Mouse (Mus musculus): ENCODE results near the gene Atf2.
"Not testable (repeated sequence)": the region's sequence is repeated elsewhere in the genome, so short reads cannot be mapped to it uniquely, and the experiment has no call there.

Atf2 gene

DNA sequence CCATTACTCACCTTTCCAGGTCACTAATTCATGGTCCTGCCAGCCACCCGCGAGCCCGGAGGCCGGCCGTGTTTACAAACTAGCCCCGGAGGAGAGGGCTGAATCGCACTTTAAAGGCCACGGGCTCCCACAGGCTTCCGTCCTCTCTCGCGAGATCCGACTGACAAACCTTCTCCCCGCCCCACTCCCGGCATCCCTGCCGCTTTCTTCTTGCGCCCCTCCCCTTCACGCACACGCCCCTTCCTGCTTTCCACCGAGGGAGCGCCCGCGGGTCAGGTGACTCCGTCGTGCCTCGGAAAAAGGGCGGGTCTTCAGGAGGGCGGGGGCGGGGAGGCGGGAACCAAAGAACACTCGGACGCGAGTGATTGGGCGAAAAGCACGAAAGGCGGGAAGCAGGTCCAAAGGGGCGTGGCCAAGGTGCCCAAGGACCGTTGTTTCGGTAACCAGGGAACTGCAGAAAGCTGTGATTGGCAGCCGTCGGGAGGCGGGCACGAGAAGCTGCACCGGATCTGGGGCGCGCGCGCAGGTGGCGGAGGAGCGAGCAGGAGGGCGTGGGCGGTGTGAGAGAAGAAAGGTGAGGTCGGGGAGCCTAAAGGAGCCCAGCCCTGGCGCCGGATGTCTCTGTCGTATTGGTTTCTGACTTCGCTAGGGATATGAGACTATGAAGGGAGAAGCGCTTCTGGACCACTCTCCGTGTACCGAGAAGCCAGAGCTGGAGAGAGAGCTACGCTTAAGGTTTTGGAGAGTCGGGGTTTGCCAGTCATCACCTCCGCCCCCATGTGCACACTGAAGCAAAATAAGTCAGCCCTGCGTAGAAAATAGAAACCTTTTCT lies at the start of gene Atf2:
TSS of gene Atf2 (minus strand) at position 176 of the 833 bp plus-strand sequence.
- peak; percentile 98 for DNase-seq (ENCODE audit: low read depth, low spot score)

DNA sequence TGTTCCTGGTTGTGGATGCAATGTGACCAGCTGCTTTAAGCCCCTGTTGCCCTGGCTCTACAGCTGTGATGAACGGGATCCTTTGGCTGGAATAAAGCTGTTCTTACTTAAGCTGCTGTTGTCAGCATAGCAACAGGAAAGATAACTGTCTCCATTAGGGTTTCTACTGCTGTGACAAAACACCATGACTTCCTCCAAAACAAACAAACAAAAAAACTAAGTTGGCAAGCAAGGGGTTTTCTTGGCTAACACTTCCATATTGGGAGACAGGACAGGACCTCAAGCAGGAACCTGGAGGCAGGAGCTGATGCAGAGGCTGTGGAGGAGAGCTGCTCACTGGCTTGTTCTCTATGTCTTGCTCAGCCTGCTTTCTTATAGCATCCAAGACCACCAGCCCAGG lies 48.8 kb upstream of the Atf2 start:
- no peak for DNase-seq (ENCODE audit: low read depth, low spot score)

DNA sequence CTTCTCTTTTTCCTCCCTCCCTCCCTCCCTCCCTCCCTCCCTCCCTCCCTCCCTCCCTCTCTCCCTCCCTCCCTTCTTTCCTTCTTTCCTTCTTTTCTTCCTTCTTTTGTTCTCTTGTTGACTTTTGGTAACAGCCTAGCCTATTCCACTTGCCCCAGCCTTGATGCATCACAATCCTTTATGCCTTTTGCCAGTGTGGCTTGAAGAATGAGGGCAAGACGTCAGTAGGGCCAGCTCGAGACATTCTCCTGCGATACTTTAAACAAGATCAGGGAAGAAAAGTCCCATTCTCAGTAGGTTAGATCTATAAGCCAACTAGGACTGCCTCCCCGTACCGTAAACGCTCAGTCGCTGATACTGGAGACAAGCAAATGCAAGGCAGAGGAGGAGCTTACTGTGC lies 48.0 kb upstream of the Atf2 start:
- no peak for DNase-seq (ENCODE audit: low read depth, low spot score)

DNA sequence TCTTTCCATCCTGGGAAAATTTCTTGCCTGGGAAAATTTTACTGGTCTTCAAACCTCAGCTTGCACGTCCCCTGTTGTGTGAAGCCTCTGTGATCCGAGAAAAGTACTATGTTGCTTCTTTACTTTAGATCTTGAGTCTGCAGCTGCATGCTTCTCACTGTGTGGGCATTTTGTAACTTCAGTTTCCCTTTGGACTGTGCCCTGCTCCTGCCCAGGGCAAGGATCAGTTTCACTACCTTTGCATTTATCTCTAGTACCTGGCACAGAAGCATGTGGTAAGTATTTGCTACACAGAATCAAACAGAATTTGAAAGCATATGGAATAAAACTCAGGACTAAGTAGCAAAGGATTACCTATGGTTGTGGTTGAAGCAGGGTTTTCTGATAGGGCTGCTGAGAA lies 46.5 kb upstream of the Atf2 start:
- no peak for DNase-seq (ENCODE audit: low read depth, low spot score)

DNA sequence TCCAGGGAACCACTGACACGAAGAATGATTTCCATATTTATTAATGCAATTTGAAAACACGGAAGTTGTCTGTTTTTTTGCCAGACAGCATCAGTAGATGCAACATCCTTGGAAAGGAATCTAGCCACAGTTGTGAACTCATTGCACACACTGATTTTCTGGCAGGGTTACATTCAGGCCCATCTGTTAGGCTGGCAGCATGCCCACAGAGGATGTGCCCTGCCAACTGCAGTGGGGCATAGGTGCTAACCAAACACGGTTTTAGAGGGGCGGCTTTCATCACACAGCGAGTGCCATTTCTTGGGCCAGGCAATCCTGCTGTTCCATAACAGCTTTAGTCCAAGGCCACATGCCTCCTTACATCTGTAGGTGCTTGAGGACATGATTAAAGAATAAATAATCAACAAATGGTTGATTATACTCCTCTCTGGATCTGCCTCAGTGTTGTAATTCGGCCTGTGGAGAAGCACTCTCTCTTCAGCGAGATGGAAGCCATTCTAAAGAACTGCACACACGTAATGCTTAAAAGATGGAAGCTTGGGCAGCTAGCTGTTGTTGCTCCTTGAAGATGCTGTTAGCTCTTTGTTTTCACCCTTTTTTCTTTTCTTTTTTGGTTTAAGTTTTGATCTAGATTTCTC lies 40.4 kb upstream of the Atf2 start:
- DNase-seq (ENCODE audit: low read depth, low spot score): no peak

DNA sequence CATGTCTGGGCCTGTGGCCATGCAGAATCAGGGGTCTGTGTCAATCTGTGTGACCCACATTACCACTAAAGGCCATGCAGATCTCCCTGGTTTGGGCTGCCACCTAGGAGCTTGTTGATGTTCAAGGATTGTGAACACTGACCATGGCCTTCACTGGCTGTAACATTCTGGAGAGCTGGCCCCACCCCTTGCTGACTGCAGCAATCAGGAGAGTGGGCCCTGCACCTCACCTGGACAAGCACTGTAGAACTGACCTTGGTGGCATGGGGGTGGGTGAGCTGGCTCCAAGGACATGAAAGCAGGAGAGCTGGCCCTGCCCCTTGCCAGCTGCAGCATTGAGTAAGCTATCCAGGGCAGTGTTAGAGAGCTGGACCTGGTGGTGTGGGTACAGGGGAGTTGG lies 35.3 kb upstream of the Atf2 start:
- DNase-seq (ENCODE audit: low read depth, low spot score): no peak

DNA sequence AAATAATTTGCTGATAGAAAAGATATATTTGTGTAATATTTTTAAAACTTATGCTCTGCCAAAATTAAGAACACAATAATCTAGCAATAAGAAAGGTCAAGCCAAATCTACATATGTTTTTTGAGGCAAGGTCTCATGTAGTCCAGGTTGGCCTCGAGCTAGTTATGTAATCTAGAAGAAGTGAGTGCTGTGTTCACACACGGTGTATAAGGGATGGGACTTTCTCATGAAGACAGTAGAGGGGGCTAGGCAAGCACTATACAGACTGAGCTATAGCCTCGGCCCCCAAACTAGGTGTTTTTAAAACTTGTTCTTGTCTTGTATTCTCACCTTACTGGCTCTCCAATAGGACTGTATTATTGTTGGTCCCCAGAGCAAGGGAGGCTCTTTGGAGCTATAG lies 33.1 kb upstream of the Atf2 start:
- DNase-seq (ENCODE audit: low read depth, low spot score): no peak

DNA sequence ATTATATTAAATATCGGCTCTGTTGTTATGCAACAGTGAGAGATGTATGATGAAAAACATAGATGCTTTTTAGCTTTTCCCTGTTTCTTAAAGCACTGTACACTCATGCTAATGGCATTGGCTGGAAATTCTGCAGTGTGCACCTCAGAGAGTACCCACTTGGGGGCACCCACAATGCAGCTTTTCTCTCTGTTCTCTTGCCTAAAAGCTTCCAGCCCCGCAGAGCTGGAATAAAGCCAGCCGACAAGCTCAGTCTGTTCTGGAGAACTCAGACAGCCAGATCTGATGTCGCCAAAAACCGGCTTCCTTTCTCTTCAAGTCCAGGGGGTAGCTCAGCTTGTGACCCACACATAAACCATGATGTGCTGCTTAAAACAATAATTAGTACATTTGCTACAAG lies 32.6 kb upstream of the Atf2 start:
- peak; percentile 85 for DNase-seq (ENCODE audit: low read depth, low spot score)

DNA sequence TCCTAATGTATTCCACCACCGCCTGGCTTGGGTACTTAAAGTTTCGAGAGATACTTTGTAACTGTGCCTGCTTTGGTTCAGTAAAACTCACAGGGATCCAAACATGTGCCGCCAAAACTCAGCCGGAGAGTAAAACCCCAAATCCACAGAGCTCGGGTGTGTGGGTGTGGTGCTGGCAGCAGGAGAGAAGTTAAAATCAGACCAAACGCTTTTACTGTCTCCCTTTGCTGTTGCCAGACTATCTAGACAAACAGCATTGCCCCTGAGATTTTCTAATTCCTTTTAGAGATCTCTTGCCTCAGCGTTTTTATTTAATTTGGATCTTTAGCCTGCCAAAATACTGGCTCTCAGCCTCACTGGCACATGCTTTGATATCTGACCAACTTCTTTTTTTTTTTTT lies 27.2 kb upstream of the Atf2 start:
- no peak for DNase-seq (ENCODE audit: low read depth, low spot score)

DNA sequence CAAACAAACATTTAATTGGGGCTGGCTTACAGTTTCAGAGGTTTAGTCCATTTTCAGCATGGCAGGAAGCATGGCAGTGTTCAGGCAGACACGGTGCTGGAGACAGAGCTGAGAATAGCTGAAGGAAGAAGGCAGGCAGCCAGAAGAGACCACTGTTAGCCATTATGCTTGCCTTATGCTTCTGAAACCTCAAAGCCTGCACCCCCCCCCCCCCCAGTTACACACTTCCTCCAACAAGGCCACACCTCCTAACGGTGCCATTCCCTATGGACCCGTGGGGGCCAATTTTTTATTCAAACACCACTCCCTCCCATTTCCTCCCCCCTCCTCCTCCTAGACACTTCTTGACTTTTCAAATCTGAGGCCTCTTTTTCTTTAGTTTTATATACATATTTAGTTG lies 19.8 kb upstream of the Atf2 start:
- no peak for DNase-seq (ENCODE audit: low read depth, low spot score)

DNA sequence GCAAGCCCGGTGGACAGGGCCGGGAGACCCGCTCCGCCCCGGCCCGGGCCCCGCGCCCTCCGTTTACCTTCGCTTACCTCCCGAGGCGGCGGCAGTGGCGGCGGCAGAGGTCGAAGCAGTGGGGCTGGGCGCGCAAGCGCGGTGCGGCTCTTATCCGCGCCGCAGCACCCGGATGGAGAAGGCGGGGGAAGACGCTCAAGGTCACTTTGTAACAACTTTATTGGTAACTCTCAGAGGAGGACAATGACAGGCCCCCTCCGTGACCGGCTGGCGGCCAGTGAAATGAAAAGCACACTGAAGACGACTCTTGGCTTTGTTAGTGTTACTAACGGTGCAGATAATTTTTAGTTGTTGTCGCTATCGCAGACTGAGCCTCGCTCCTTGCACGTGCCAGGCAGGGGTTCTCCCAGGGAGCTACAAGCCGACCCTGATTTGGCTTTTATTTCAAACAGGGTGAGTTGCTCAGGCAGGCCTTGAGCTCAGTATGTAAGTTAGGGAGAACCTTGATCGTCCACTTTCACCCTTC lies 18.8 kb upstream of the Atf2 start, which contains the start of gene Atp5g3:
TSS of gene Atp5g3 (minus strand) at position 152 of the 526 bp plus-strand sequence.
- peak; percentile 82 for DNase-seq (ENCODE audit: low read depth, low spot score)

DNA sequence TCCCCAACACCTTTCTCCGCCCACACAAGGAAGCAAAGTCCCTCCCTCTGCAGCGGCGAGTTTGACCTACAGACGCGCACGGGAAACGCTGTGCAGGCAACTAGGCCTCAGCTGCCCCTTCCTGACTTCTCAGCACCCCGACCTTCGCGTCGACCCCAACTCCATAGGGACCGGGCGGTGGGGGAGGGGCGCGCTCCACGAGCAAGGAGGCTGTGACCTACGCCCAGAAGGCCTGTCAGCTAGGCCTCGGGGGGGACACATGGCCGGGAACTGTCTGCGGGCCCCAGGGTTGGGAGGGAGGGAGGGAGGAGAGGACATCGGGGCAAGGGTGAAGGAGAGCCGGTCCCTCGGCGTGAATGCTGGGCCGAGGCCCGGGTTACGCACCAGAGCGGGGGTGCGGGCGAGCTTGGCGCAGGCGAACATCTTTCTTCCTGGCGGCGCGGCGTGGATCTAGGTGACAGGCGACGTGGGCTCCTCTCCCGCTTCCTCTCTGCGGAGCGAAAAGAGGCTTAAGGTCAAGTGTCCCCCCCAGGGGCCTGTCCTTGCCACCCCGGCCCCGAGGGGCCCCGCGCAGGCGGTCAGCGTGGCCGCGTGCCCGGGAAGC lies 18.2 kb upstream of the Atf2 start:
- no peak for DNase-seq (ENCODE audit: low read depth, low spot score)

DNA sequence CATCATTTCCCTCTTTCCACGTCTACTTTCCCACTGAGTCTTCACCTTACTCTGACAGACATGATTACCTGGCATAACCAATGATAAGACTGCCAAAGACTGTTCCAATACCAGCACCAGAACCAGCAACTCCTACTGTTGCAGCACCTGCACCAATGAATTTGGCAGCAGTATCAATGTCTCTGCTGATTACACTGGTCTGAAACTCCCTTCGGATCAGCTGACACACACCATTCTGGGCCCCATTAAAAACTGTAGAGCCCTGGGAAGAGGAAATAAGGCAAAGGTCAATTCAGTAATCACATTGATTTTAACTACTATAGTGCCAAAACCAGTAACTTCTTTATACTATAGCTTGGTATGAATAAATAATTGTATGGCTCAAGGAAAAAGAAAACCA lies 16.7 kb upstream of the Atf2 start:
- DNase-seq (ENCODE audit: low read depth, low spot score): no peak

DNA sequence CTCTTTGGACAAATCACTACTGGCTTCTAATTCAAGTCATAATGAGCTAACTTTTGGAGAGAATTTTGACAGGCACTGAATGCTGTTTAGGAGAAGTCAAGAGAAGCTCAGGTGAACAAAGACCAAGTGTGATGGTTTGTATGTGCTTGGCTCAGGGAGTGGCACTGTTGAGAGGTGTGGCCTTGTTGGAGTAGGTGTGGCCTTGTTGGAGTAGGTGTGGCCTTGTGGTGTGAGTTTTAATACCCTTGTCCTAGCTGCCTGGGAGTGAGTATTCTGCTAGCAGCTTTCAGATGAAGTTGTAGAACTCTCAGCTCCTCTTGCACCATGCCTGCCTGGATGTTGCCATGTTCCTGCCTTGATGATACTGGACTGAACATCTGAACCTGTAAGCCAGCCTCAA lies 12.2 kb upstream of the Atf2 start:
- not testable (repeated sequence) for DNase-seq (ENCODE audit: low read depth, low spot score)

DNA sequence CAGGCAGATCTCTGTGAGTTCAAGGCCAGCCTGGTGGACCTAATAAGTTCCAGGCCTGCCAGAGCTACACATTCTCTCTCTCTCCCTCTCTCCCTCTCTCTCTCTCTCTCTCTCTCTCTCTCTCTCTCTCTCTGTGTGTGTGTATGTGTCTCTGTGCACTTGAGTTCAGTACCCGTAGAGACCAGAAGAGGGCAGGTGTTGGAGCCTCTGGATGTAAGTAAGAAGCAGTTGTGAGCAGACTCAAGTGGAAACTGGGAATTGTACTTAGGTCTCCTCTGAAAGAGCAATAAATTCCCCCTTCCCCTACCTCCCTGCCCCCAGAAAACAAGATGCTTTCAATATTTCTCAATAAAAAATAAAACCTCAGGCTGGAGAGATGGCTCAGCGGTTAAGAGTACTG lies 11.1 kb upstream of the Atf2 start:
- DNase-seq (ENCODE audit: low read depth, low spot score): no peak

DNA sequence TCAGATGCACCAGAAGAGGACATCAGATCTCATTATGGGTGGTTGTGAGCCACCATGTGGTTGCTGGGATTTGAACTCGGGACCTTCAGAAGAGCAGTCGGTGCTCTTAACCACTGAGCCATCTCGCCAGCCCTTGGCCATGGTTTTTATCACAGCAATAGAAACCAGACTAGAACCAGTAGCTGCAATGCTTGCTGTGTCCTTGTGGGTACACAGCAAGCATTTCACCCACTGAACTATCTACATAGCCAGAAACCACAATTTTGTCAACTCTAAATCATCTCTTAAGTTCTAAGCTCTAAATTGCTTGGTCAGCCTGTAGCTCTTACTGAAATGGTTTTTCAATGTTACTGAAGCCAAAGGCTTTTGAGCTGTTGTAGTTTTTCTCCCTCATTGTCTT lies 9.9 kb upstream of the Atf2 start:
- DNase-seq (ENCODE audit: low read depth, low spot score): not testable (repeated sequence)

DNA sequence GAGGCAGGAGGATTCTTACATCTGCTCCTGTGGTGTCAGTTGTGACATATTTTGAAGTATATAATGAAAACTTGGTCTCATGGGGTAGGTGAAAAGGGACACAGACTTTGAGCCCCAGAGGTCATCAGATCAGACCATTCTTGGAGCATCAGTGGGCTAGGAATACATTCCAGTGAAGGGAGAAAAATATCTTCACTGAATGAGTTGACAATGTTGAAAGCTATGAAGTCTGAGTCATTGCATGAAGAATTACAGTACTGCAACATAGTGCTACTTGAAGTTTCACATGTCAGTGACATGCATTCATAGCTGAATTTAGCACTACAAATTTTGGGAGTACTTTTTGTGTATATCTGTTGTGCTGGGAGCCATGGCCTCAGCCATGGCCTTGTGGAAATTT lies 8.7 kb upstream of the Atf2 start:
- DNase-seq (ENCODE audit: low read depth, low spot score): no peak

DNA sequence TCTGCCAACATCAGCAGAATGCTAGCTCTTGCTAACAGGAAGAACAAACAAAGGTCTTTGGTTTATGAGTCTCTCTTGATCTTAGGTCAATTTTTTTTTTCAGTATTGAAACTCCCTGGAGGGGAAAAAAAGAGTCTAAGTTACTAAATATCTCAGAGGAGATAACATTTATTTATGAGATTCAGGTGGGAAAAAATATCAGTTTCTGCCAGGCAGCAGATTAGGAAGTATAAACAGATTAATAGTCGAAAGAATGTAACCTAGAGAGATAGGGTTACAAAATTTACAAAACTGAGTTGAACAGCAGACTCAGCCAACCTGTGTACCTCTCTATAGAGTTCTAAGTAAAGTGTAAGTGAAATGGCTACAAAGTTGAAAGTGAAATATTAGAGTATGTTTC lies 7.9 kb upstream of the Atf2 start:
- no peak for DNase-seq (ENCODE audit: low read depth, low spot score)

DNA sequence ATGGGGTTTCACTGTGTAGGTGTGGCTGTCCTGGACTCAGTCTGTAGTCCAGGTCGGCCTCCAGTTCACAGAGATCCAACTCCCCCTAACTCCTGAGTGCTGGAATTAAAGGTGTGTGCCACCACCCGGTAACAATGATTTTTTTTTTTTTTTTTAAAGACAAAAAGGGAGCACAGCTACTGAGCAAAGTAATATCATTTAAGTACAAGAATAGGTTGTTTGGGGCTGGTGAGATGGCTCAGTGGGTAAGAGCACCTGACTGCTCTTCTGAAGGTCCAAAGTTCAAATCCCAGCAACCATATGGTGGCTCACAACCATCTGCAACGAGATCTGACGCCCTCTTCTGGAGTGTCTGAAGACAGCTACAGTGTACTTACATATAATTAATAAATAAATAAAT lies 4.5 kb upstream of the Atf2 start:
- not testable (repeated sequence) for DNase-seq (ENCODE audit: low read depth, low spot score)

DNA sequence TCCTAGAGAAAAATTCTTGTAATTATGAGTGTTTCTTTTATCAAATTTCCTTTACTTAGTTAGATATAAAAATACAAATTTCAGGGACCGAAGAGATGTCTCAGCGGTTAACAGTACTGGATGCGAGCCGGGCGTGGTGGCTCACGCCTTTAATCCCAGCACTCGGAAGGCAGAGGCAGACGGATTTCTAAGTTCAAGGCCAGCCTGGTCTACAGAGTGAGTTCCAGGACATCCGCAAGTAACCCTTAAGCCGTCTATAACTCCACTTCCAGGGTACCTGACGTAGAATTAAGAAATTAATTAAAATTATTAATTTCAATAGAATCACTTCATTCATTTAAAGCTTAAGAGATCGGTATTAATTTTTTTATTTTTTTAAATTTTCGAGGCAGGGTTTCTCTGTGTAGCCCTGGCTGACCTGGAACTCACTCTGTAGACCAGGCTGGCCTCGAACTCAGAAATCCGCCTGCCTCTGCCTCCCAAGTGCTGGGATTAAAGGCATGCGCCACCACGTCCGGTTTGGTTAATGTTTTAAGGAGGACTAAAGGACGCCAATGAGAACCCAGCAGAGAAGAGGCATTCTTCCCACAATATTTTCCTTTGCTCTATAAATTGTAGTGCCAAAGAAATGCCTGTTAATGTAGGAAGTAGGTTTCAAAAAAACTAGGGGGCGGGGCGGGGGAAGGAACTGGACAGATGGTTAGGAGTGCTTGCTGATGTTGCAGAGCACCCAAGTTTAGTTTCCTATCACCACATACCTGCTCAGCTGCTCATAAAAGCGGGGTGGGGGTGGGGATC lies 1.2 kb upstream of the Atf2 start:
- no peak for DNase-seq (ENCODE audit: low read depth, low spot score)

DNA sequence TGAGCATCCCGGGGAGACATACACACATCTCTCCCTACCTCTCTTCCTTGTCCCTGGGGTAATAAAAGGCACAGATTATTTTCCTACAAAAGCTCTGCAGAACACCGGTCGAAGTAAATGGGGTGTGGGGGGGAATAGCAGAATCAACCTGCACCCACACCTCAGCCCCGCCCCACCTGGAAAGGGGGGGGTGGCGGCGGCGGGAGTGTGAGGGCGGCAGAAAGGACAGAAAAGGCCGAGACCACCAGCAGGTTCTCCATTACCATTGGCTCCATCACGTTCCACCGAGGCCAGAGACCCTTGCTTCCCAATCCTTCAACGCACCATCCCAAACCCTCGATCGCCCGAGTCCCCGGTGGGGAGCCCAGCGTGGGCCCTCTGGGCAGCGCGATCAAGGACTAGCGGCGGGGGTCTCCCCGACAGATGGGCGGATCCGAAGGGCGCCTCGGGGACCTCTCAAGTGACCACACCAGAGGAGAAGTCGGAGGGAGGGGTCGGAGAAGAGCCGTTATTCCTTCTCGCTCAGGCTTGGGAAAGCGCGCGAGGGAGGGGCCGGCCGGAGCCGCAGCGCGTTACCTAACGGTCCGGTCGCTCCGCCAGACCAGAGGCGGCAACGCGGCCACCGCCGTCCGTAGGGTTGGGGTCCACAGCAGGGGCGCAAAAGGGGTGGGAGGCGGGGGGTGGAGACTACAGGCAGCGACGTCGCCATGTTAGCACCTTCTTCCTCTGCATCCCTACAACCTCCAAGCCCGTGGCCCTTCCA lies 557 bp downstream of the Atf2 start:
- no peak for DNase-seq (ENCODE audit: low read depth, low spot score)

Measured in brain, embryonic 18.5 days (tissue).